Mouse (Mus musculus) lung, postnatal 0 days (tissue): ENCODE results near the gene 4930432M17Rik.
A peak's percentile ranks its signal among the peaks of the same experiment; 100 is the strongest.

ENCODE experiments used
- CTCF ChIP-seq: IDR thresholded peaks from 2 replicates; pipeline ENCODE4 v1.5.1; 2016; ENCODE audit warnings: antibody characterized with exemption, mild to moderate bottlenecking
- EP300 ChIP-seq: IDR thresholded peaks from 2 replicates; pipeline ENCODE4 v1.6.1; 2016; ENCODE audit warnings: antibody characterized with exemption, mild to moderate bottlenecking, control low read depth

DNA sequence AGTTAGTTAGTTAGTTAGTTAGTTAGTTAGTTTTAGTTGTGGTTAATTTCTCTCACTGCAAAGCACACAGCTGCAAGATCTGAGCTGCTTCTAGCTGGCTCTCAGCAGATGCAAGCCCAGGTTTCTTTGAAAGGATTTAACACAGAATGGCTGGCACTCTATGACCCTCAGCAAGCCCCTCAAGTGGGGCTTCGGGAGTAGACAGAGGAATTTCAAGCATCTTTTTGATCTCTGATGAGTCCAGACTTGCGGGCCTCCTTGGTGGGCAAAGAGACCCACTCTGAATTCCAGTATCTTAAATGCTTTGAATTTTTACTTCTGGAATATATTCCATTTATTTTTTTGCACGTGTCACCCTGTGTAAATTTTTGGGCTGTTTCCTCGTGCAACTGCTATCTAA, 8.4 kb downstream of the 4930432M17Rik start:
- TF ChIP-seq CTCF: no peak
- peak; percentile 52; the same call in 1 of the 2 replicates for TF ChIP-seq EP300
